Mouse (Mus musculus): ENCODE measurements at regions not wholly inside any gene's neighbourhood (a gene's known extent, or its start where the extent isn't known, plus 50 kb on each side); places are given as distances from the start of the nearest gene placed in this dataset.
A peak's percentile ranks its signal among the peaks of the same experiment; 100 is the strongest.

GRCm38 (mm10) chr8:29913576-29913975 is 2466.1 kb downstream of the Poteg start:
- WGBS = 98% methylated on average over 1 of the region's 1 CpGs
- Histone ChIP-seq H3K4me2 (ENCODE audit: low read length) (no peak overlapping the region), H3K27ac (ENCODE audit: low read depth, low read length) (no peak overlapping the region), H3K4me1 (ENCODE audit: control insufficient read depth, insufficient read depth, low read length) (no peaks in the 10 kb centered on the region), H3K27me3 (replicated peaks; ENCODE audit: control insufficient read depth, insufficient read depth, low read length) (no peaks in the 10 kb centered on the region), H3K9ac (ENCODE audit: low read length) (no peak overlapping the region), H3K9me3 (replicated peaks; ENCODE audit: control insufficient read depth, low read length) (no peaks in the 10 kb centered on the region), H3K36me3 (ENCODE audit: control insufficient read depth, insufficient read depth, low read length) (no peaks in the 10 kb centered on the region), H3K4me3 (ENCODE audit: low read depth, low read length) (no peak overlapping the region)
- no peak for ATAC-seq
- DNase-seq (ENCODE audit: low spot score) = no peak

GRCm38 (mm10) chr8:29920486-29920885 is 2473.0 kb downstream of the Poteg start:
- WGBS = 77% methylated on average over 2 of the region's 2 CpGs
- H3K4me2 ChIP-seq (ENCODE audit: low read length) = no peak overlapping the region
- H3K27me3 ChIP-seq (replicated peaks; ENCODE audit: control insufficient read depth, insufficient read depth, low read length) = no peaks in the 10 kb centered on the region
- DNase-seq (ENCODE audit: low spot score) (no peak), ATAC-seq (no peak)
- no peak overlapping the region for H3K9ac ChIP-seq (ENCODE audit: low read length)
- H3K36me3 ChIP-seq (ENCODE audit: control insufficient read depth, insufficient read depth, low read length) = no peaks in the 10 kb centered on the region
- H3K4me3 ChIP-seq (ENCODE audit: low read depth, low read length) = no peak overlapping the region
- no peaks in the 10 kb centered on the region for H3K4me1 ChIP-seq (ENCODE audit: control insufficient read depth, insufficient read depth, low read length)
- no peak overlapping the region for H3K27ac ChIP-seq (ENCODE audit: low read depth, low read length)
- no peaks in the 10 kb centered on the region for H3K9me3 ChIP-seq (replicated peaks; ENCODE audit: control insufficient read depth, low read length)

- no peak for ATAC-seq
- Histone ChIP-seq H3K4me1 (ENCODE audit: control insufficient read depth, insufficient read depth, low read length) (no peaks in the 10 kb centered on the region), H3K27ac (ENCODE audit: low read depth, low read length) (no peak overlapping the region), H3K9ac (ENCODE audit: low read length) (no peak overlapping the region), H3K9me3 (replicated peaks; ENCODE audit: control insufficient read depth, low read length) (no peaks in the 10 kb centered on the region), H3K36me3 (ENCODE audit: control insufficient read depth, insufficient read depth, low read length) (no peaks in the 10 kb centered on the region), H3K4me2 (ENCODE audit: low read length) (no peak overlapping the region), H3K27me3 (replicated peaks; ENCODE audit: control insufficient read depth, insufficient read depth, low read length) (no peaks in the 10 kb centered on the region), H3K4me3 (ENCODE audit: low read depth, low read length) (no peak overlapping the region)
- 92% methylated on average over 4 of the region's 4 CpGs for WGBS
- DNase-seq (ENCODE audit: low spot score) = no peak
These were observed 2480.8 kb downstream of the Poteg start for GRCm38 (mm10) chr8:29928257-29928656.

DNA sequence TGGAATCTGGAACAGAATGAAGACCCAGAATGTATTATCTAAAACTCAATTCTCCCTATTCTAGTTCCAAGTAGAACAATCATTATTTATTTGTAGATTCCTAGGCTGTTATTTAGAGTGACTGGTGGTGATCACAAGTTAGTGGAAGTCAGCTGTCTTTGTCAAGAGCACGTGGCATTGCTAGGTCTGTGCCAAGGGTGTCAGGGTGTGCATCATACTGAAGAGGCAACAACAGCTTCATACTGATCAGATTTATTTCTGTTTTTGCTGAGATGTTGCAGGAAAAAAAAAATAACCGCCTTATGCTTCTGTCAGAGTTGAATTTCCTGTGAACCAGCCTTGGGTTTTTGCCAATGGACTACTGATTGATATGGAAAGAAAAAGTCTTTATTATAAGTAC is 2513.9 kb downstream of the Poteg start:
- 76% methylated on average over 2 of the region's 2 CpGs for WGBS
- ATAC-seq = no peak
- Histone ChIP-seq H3K4me3 (ENCODE audit: low read depth, low read length) (no peak overlapping the region), H3K27me3 (replicated peaks; ENCODE audit: control insufficient read depth, insufficient read depth, low read length) (no peaks in the 10 kb centered on the region), H3K9me3 (replicated peaks; ENCODE audit: control insufficient read depth, low read length) (no peaks in the 10 kb centered on the region), H3K4me1 (ENCODE audit: control insufficient read depth, insufficient read depth, low read length) (no peaks in the 10 kb centered on the region), H3K9ac (ENCODE audit: low read length) (no peak overlapping the region), H3K27ac (ENCODE audit: low read depth, low read length) (no peak overlapping the region), H3K4me2 (ENCODE audit: low read length) (no peak overlapping the region), H3K36me3 (ENCODE audit: control insufficient read depth, insufficient read depth, low read length) (no peaks in the 10 kb centered on the region)
- DNase-seq (ENCODE audit: low spot score) = peak; percentile 36

- ATAC-seq (no peak), DNase-seq (ENCODE audit: low spot score) (no peak)
- H3K27me3 ChIP-seq (replicated peaks; ENCODE audit: control insufficient read depth, insufficient read depth, low read length) = no peaks in the 10 kb centered on the region
- WGBS = 86% methylated on average over 4 of the region's 4 CpGs
- H3K4me1 ChIP-seq (ENCODE audit: control insufficient read depth, insufficient read depth, low read length) = 0 out of 2 replicates have a peak, but pooled peaks cover 2% of the 10 kb centered on the region
- H3K4me3 ChIP-seq (ENCODE audit: low read depth, low read length) = no peak overlapping the region
- no peaks in the 10 kb centered on the region for H3K36me3 ChIP-seq (ENCODE audit: control insufficient read depth, insufficient read depth, low read length)
- H3K9ac ChIP-seq (ENCODE audit: low read length) = no peak overlapping the region
- no peak overlapping the region for H3K27ac ChIP-seq (ENCODE audit: low read depth, low read length)
- no peak overlapping the region for H3K4me2 ChIP-seq (ENCODE audit: low read length)
- H3K9me3 ChIP-seq (replicated peaks; ENCODE audit: control insufficient read depth, low read length) = no peaks in the 10 kb centered on the region
These were observed 2529.3 kb downstream of the Poteg start for GRCm38 (mm10) chr8:29976651-29977350.

- Histone ChIP-seq H3K4me2 (ENCODE audit: low read length) (no peak overlapping the region), H3K36me3 (ENCODE audit: control insufficient read depth, insufficient read depth, low read length) (no peaks in the 10 kb centered on the region), H3K27ac (ENCODE audit: low read depth, low read length) (no peak overlapping the region), H3K9me3 (replicated peaks; ENCODE audit: control insufficient read depth, low read length) (no peaks in the 10 kb centered on the region), H3K4me1 (ENCODE audit: control insufficient read depth, insufficient read depth, low read length) (0 out of 2 replicates have a peak, but pooled peaks cover 2% of the 10 kb centered on the region), H3K27me3 (replicated peaks; ENCODE audit: control insufficient read depth, insufficient read depth, low read length) (no peaks in the 10 kb centered on the region), H3K9ac (ENCODE audit: low read length) (no peak overlapping the region), H3K4me3 (ENCODE audit: low read depth, low read length) (no peak overlapping the region)
- peak; percentile 71 for DNase-seq (ENCODE audit: low spot score)
- WGBS = 10% methylated on average over 10 of the region's 10 CpGs
- peak; percentile 72 for ATAC-seq
These were observed 2531.4 kb downstream of the Poteg start for GRCm38 (mm10) chr8:29978585-29979505.

DNA sequence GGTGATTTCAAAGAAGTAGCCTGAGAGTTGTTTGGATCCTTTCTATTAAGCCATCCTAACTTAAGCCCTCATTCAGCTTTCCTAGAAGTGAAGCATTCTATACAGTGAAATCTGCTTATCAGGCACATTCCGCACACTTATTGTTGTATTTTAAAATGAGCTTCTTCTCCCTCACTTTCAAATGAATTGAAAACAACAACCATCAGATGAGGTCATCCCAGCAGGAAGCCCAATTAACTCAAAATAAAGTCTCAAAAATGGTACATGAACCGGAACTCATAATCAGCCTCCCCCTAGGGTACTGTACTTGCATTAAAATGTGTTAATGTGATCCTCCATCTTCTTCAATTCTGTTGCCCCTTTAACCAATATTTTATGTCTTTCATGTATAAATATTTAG is 2545.1 kb downstream of the Poteg start:
- H3K27me3 ChIP-seq (replicated peaks; ENCODE audit: control insufficient read depth, insufficient read depth, low read length) = no peaks in the 10 kb centered on the region
- no peaks in the 10 kb centered on the region for H3K9me3 ChIP-seq (replicated peaks; ENCODE audit: control insufficient read depth, low read length)
- WGBS = 17% methylated on average over 2 of the region's 2 CpGs
- ATAC-seq = no peak
- no peak overlapping the region for H3K9ac ChIP-seq (ENCODE audit: low read length)
- no peak overlapping the region for H3K4me2 ChIP-seq (ENCODE audit: low read length)
- H3K36me3 ChIP-seq (ENCODE audit: control insufficient read depth, insufficient read depth, low read length) = no peaks in the 10 kb centered on the region
- H3K27ac ChIP-seq (ENCODE audit: low read depth, low read length) = no peak overlapping the region
- no peaks in the 10 kb centered on the region for H3K4me1 ChIP-seq (ENCODE audit: control insufficient read depth, insufficient read depth, low read length)
- peak; percentile 27 for DNase-seq (ENCODE audit: low spot score)
- H3K4me3 ChIP-seq (ENCODE audit: low read depth, low read length) = no peak overlapping the region

DNA sequence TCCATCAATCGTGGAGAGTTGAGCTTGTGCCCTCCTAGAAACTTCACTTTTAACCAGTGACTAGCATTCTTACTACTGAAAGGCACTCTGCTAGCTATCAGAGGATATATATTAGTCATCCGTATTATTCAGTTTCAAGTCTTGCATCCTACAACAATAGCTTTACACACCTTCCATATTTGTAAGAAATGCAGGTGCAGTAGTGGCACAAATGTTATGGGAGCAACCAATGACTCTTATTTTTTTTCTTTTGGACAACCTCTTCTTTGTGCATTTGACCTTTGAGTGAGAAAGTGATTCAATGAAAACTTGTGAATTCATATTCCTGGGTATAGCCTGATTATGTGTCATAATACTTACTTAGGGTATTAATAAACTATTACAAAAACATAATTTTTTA is 2551.9 kb downstream of the Poteg start:
- H3K9me3 ChIP-seq (replicated peaks; ENCODE audit: control insufficient read depth, low read length) = no peaks in the 10 kb centered on the region; the same call in 1 of the 2 replicates
- H3K36me3 ChIP-seq (ENCODE audit: control insufficient read depth, insufficient read depth, low read length) = no peaks in the 10 kb centered on the region
- no peaks in the 10 kb centered on the region for H3K4me1 ChIP-seq (ENCODE audit: control insufficient read depth, insufficient read depth, low read length)
- no peak overlapping the region for H3K9ac ChIP-seq (ENCODE audit: low read length)
- no peak overlapping the region for H3K4me2 ChIP-seq (ENCODE audit: low read length)
- no peaks in the 10 kb centered on the region for H3K27me3 ChIP-seq (replicated peaks; ENCODE audit: control insufficient read depth, insufficient read depth, low read length)
- no peak for ATAC-seq
- WGBS = 94% methylated on average over 2 of the region's 2 CpGs
- DNase-seq (ENCODE audit: low spot score) = no peak
- H3K27ac ChIP-seq (ENCODE audit: low read depth, low read length) = no peak overlapping the region
- H3K4me3 ChIP-seq (ENCODE audit: low read depth, low read length) = no peak overlapping the region

All from forebrain, embryonic 14.5 days (tissue).